Mouse (Mus musculus) gastrocnemius, adult 18-20 months (tissue): ENCODE results near the gene N4bp2l1. TPM values are rescaled to one million over a fixed set of nuclear protein-coding genes. Genes with fewer than 3 reads are reported as not detected.
"Not testable (repeated sequence)": the region's sequence is repeated elsewhere in the genome, so short reads cannot be mapped to it uniquely, and the experiment has no call there.

Experiments used
- DNase-seq: peaks from one replicate; pipeline ENCODE4 v3.0.0; 2021; ENCODE audit warnings: low spot score
- long read RNA-seq, 2 experiments: library from polyadenylated mRNA; stranded (forward); transcript quantifications; one replicate each; pipeline ENCODE4 v2.0.0; 2021
- total RNA-seq, 2 experiments: library from RNA; stranded (reverse); gene quantifications; 2 replicates each; pipeline ENCODE4 v1.2.3; 2021

N4bp2l1 gene
- 1 to 10 TPM; 2.5 to 3.3 TPM for total RNA-seq
- long read RNA-seq, experiment 1, partial matches to known transcripts, result 0 of 3 reads
- long read RNA-seq, experiment 1, other reads (novel, unspliced or antisense), result 0 of 3 reads
- long read RNA-seq, experiment 2, partial matches to known transcripts, result 0 of 1 reads
- long read RNA-seq, experiment 2, other reads (novel, unspliced or antisense), result 1 of 1 reads

DNA sequence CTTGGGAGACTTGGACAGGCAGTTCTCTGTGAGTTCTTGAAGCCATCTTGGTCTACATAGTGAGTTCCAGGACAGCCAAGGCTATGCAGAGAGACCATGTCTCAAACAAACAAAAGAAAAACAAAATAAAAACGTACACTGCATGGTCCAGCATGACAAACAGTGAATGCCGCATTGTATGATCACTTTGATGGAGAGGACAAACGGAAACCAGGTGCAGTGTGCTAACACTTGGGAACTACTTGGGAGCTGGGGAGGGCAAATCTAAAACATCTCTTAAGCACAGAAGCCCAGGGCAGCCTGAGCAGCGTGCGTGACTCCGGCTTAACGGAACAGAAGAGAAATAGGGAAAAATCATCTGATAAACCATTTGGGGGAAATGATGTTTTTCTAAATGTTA, at the start of gene N4bp2l1:
Gene N4bp2l1, minus strand, starts transcription at position 101 of the 400 bp plus-strand sequence.
- no peak for DNase-seq

DNA sequence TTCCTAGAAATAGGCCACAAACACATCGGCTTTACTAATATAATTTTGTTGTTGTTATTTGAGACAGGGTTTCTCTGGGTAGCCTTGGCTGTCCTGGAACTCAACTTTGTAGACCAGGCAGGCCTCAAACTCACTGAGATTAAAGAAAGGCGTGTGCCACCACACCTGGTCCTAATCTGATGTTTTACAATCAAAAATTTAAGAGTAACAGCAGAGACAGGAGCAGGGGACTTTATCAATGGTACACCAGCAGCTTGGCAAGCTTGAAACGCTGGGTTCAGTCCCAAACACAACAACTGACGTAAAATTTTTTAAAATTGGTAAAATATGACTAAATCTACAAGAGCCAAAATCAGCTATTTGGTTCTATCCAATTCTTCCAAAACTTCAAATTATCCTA, 47.9 kb upstream of the N4bp2l1 start:
- no peak for DNase-seq

DNA sequence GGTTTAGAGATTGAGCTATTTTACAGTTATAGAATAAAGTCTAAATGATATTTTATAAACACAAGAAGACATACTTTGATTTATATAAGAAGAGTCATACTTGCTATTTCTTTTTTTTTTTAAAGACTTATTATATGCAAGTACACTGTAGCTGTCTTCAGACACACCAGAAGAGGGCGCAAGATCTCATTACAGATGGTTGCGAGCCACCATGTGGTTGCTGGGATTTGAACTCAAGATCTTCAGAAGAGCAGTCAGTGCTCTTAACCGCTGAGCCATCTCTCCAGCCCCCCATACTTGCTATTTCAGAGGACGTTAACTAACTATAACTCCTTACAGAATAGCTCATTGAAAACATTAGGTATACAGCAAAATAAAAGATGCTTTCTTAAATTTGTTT, 46.4 kb upstream of the N4bp2l1 start:
- DNase-seq, result not testable (repeated sequence)

DNA sequence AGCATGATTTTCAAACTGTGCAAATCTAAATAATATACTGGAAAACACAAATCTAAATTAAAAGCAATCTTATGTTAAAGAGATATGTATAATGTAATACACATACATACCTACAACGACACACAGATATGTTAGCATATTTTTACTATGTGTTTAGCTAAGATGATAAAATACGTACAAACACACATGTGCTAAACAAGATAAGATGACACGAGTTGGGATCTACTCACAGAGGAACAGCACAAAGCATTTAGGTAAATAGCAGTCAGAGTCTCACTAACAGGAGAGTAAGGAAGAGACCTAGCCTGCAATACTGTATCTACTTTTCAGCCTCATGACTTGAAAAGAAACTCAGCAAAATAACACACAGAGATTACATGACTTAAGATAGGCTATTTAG, 44.5 kb upstream of the N4bp2l1 start:
- no peak for DNase-seq

DNA sequence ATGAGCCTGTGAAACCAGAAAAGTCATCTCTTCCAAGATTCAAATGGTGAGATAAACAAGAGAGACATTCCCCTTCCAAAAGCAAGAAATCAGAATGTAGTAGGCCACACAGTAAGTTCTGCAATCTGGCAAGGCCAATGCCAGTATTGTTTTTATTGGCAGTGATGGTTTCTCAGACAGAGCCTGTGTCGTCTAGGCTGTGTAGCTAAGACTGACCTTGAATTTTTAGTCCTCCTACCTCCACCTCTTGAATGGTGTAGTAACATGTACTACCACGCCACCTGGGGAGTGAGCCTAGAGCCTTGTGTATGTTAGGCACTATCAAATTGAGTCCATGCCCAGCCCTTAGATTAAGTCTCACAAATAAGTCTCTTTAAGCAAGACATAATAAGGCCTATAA, 32.7 kb upstream of the N4bp2l1 start:
- no peak for DNase-seq

DNA sequence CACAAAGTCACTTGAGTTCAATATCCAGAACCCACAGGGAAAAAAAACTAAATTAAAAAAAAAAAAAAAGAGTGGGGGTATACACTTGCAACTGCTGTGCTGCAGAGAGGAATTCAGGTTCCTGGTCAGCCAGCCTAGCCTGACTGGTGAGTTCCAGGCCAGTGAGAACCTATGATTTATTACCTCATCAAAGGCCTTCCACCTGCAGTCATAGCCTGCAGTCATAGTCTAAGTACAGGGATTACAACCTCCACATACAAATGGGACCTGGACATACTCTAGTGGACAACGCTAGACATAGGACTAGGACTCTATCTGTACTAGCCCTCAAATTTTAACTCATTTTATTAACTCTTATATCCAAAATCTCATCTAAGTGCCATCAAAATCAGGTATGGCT, 32.3 kb upstream of the N4bp2l1 start:
- DNase-seq, result no peak

DNA sequence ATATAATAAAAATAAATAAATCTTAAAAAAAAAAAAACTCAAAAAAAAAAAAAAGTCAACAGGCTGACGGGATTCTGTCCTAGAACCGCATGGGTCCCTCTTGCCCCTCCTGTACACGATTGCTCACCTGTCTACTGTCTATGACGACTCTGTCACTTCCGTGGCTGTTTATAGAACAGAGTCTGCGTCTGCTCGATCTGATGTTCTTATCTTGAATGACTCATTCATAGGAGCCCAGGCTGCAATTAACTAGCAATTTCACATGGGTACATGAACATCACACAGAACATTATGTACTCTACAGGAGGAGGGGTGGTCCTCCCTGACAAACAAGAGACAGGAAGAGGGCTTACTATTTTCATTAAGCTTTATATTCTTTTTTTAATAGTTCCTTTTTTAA, 28.5 kb upstream of the N4bp2l1 start:
- no peak for DNase-seq

DNA sequence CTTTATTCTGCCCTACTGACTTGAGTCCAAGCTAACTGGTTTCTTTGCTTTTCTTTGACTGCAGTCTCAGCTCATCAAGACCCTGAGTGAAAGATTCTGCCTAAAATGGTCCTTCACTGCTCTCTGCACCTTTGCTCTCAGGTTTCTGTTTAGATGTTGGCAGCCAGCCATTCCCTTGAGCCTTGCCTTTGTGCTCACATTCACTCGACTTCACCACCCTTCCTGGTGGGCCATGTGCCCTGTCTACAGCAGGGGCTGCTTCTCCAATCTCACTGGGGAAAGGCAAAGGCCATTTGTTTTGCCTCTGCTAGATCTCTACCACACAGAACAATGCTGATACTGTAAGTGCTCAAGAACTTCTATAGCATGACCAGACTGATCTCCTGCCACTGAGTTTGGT, 25.8 kb upstream of the N4bp2l1 start:
- no peak for DNase-seq

DNA sequence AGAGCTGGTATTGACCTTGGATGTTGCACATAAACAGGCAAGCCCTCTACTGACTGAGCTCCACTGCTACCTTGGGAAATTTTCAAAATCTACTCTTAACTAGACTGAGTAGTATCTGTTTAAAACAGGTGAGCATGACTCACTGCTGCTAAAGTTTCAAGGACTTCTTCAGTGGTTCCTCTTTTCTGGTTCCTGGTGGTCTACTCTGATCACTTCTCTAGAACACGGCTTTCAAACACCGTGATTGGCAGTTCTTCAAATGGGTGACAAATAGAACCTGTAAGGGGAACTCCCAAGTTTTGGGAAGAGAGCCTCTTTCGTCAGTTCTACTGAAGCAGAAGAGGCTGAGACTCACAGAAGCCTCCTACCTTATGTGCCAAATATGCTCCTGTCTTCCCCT, 24.6 kb upstream of the N4bp2l1 start:
- no peak for DNase-seq

DNA sequence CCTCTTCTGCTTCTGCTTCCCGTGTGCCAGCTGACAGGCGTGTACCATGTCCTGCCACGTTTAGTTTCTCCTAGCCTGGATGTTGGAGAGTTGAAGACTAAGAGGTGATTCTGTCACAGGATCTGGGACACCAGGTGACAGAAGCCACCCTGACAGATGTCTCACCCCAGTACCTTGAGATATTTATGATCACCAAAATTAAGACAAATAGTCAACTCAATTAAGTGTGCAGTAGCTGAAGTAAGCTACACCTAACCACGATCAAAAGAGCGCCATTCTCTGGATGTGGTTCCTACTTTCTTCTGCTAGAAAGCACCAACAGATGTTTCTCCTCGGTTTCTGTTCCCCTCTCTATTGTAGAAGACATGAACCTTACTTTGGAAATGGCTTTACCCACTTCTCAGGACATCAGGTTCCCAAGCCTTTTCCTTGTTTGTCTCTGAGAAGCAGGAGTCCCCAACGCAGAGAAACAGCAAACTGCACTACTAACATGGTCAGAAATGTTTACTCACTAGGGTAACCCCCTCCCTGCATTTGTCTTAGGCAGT, 23.7 kb upstream of the N4bp2l1 start:
- DNase-seq, result no peak

DNA sequence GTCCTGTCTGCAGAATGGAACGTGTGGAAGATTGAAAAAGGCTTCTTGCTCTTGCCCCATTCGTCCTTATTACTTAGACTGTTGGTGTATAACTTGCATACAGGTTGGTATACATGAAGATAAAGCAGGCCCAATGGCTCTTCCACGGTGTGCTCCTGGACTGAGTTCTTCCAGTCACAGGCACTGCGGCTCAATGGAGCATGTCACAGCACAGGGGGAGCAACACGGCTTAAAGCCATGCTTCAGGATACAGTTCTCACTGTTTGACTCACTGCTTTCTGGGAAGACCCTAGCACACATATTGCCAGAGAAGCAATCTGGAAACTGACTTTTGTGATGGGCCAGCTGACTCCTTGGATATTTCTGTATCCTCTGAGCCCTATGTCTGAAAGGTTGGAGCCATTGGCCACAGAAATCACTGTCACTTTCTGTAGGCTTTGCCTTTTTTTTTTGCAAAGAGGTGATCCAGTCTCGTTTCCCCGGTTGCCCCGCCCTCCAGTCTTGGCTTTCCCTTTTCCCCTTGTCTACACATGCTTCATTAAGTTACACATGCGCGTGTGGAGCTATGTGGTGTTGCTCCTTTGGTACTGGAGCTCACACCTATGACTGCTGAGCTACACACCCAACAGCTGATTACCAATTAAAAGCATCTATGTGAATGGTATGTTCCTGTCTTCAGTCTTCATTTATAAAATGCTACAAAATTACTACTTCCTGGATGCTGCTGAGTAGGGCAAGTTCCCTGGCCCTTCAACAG, 21.8 kb upstream of the N4bp2l1 start:
- no peak for DNase-seq

DNA sequence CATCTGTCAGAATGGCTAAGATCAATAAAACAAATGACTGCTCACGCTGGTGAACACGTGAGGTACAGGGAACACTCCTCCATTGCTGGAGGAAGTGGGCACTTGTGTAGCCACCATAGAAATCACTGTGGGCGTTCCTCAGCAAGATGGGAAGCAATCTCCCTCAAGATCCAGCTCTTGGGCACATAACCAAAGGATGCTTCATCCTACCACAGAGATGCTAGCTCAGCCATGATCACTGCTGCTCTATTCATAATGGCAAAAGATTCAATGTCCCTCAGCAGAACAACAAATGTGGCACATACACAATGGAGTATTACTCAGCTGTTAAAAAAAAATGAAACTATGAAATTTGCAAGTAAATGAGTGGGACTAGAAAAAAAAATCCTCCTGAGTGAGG, 19.7 kb upstream of the N4bp2l1 start:
- no peak for DNase-seq

DNA sequence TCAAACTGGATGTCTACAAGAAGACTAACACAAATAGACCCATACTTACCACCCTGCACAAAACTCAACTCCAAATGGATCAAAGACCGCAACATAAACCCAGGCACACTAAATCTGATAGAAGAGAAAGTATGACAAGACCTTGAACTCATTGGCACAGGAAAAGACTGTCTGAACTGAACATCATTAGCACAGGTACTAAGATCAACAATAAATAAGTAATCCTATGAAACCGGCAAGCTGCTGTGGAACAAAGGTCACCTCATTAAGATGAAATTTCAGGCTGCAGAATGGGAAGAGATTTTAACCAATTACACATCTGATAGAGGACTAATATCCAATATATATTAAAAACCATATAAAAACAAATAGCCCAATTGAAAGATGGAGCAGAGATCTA, 19.2 kb upstream of the N4bp2l1 start:
- no peak for DNase-seq

DNA sequence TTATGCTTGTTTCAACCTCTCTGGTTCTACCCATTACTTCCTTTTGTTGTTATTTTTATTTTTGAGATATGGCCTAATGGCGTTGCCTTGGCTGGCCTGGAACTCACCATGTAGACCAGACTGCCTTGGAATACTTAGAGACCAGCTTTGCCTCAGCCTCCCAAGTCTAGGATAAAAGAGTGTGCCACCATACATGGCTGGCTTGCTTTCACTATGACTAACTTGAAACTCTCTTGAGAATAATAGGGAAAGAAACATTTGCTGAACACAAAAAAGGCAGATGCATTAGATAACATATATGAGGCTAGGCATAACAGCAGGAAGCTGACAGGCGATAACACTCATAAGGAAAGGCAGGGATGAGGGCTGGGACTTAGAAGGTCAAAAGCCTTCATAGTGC, 17.1 kb upstream of the N4bp2l1 start:
- no peak for DNase-seq

DNA sequence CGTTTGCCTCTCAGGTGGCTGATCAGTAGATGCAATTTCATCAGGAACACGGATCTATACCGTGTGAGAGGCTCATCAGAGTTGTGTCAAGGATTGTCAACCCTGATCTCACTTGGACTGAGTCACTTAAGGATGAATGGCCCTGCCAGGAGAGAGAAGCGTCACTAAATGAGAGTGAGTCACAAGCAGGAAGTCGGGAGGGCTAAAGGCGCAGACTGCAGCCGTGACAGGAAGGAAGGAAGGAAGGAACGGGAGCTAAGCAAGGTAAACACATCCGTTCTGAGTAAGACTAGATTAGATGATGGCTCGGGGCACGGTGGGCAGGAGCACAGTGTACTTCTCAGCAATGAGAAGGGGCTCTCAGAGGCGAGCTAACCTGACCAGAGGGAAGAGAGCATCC, 14.7 kb upstream of the N4bp2l1 start:
- DNase-seq, result no peak

DNA sequence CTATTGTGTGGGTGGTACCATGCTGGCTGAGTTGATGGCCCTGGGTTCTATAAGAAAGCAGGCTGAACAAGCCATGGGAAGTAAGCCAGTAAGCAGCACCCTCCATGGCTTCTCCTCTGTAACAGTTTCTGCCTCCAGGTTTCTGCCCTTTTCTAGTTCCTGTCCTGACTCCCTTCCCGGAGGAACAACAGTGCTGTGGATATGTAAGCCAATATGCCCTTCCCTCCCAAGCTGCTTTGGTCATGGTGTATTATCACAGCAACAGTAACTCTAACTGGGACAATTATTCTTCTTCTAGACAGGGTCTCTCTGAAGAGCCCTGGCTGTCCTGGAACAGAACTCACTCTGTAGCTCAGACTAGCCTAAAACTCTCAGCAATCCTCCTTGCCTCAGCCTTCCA, 14.1 kb upstream of the N4bp2l1 start:
- no peak for DNase-seq

DNA sequence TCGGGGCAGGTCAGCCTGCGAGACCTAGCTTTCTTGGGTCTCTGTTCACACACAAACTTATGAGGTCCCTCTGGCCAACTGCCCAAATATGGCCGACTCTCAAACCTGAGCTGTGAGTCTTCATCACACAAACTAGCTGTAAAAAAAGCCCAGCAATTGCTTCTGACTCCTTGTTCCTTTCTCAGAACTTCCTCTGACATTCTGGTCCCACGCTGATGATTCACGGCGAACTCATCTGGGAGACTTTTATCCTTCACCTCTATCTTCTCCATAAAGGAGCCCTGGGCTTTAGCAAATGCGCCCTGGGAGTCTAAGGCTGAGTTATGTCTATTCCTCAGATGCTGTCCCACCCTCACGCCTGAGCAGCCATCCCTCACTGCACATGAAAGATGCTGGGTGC, 10.6 kb upstream of the N4bp2l1 start:
- no peak for DNase-seq

DNA sequence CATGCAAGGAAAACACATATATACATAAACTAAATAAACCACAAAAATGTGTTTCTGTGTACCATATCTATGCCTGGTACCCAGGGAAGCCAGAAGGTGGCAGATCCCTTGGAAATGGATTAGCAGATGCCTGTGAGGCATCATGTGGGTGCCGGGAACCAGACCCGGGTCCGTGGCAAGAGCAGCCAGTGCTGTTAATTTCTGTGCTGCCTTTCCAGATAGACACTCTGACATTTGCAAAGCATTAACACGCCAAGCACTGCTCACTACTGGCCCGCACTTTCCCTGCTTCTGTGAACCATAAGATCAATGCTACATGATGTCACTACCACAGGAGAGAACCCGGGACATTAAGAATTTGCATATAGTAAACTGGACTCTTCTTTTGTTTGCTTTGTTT, 9.1 kb upstream of the N4bp2l1 start:
- DNase-seq, result no peak

DNA sequence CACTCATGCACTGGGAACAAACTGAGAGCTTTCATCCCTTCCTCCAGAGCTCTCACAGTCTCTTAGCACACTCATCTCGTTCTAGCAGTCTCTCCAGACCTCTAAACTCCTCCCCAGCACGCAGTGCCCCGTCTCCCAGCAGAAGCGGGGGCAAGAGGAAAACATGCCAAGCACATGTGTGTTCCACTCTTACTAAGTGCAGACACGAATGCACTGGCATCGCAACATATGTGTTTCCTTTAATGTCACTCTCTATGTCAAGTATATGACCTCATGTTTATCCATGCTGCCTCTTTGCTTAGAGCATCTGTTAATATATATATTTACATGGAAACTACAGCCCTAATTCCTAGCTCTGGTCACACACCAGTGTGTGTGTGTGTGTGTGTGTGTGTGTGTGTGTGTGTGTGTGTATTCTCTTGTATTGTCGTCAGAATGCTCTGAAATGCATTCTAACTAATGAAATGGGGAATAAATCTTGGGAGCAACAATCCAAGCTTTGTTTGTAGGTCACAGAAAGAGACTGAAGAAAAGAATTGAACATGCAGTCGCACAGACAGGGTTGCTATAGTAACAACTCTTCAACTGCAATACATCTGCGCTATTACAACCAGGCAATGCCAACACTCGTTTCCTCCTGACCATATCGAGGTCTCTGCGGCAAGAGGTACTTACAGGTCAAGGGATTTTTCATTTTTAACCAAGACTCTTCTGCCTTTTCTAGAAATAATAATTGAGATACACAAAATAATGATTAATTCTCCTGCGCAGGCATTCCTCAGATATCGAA, 4.6 kb upstream of the N4bp2l1 start:
- no peak for DNase-seq

DNA sequence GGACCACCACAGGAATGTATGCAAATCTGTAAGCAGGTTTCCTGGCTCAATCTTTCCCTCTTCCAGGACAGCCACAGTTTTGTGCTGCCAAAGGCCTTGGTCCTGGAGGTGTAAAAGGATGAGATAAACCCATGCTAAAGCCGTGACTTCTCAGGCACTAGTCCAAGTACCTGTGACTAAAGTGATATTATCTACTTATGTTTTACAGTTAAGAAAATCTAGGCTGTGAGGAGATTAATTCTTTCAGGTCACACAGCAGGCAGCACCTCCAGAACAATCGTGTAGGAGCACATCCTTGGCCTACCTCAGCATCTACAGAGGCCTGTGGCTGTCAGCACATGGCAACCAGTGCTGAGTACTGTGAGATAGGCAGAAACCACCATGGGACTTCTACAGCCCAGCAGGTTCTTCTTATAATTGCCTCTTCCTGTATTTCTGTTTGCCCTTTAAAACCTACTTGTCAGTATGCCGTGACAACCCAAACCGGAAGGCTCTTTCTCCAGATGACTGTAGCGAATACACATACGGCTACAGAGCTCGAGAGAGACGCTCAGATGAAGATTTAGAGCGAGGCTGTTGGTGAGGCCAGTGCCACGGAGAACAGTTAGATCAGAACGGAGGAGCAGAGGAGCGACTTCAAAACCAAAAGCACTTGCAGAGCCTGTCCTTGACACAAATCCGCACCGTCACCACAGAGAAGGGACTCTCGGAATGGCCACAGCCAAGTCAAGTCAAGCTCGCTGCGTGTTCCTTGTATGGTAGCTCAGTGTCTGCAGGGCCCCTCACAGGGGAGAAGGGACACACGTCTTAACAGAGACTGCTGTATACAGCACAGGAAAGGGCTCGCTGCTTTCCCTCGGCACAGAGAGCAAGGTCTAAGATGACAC, 3.8 kb upstream of the N4bp2l1 start:
- DNase-seq, result no peak
